Mouse (Mus musculus) neural tube, embryonic 14.5 days (tissue): ENCODE measurements around the gene Slc10a6. TPM values are rescaled to one million over a fixed set of nuclear protein-coding genes. Genes with fewer than 3 reads are reported as not detected.

Experiments
- ATAC-seq: fragments of 200-750 bp; cut with Nextera tagmentation; 2 replicates; pipeline ENCODE4 v1.8.0; 2017; ENCODE audit warnings: low read depth, mild to moderate bottlenecking, moderate TSS enrichment, moderate library complexity
- H3K27ac ChIP-seq: fragments of 300-500 bp; sonication (generic); 2 replicates; pipeline ENCODE4 v1.5.1; 2014; ENCODE audit warnings: low read depth, mild to moderate bottlenecking, control low read depth, low read length, moderate library complexity, mixed read lengths
- H3K27me3 ChIP-seq: fragments of 300-500 bp; sonication (generic); 2 replicates; pipeline ENCODE4 v1.6.1; 2014; ENCODE audit warnings: low read length; ENCODE audit not compliant: control insufficient read depth, insufficient read depth
- H3K36me3 ChIP-seq: fragments of 300-500 bp; sonication (generic); 2 replicates; pipeline ENCODE4 v1.6.1; 2014; ENCODE audit warnings: low read length, mixed read lengths; ENCODE audit not compliant: control insufficient read depth, insufficient read depth
- H3K4me1 ChIP-seq: fragments of 300-500 bp; sonication (generic); 2 replicates; pipeline ENCODE4 v1.6.1; 2014; ENCODE audit warnings: low read length; ENCODE audit not compliant: control insufficient read depth, insufficient read depth
- H3K4me2 ChIP-seq: fragments of 300-500 bp; sonication (generic); 2 replicates; pipeline ENCODE4 v1.6.1; 2014; ENCODE audit warnings: mild to moderate bottlenecking, low read depth, low read length, control low read depth
- H3K4me3 ChIP-seq: fragments of 300-500 bp; sonication (generic); 2 replicates; pipeline ENCODE4 v1.5.1; 2014; ENCODE audit warnings: low read depth, low read length, control low read depth, mixed read lengths
- H3K9ac ChIP-seq: fragments of 300-500 bp; sonication (generic); replicated peaks from 2 replicates; pipeline ENCODE4 v1.6.1; 2014; ENCODE audit warnings: low read depth, mild to moderate bottlenecking, control low read depth, low read length, mixed read lengths
- H3K9me3 ChIP-seq: fragments of 300-500 bp; sonication (generic); 2 replicates; pipeline ENCODE4 v1.6.1; 2016; ENCODE audit warnings: low read length; ENCODE audit not compliant: control insufficient read depth
- WGBS: fragments of 180-500 bp; shearing (Covaris S2); extraction: QIAGEN DNeasy Blood & Tissue Kit; methylation state at CpG from one replicate; pipeline ENCODE4 v1.1.7; 2014; 5-methylcytosine and 5-hydroxymethylcytosine counted together
- polyA plus RNA-seq: library from polyadenylated mRNA; unstranded; fragments of >200 nt; fragmentation: Nextera tagmentation; extraction: Ambion mirVana; gene quantifications from 2 replicates; pipeline ENCODE4 v1.2.1, GENCODE M21; 2014

The Slc10a6 gene
- polyA plus RNA-seq, 1 experiment from 2014 or later, result 0.33 TPM

DNA sequence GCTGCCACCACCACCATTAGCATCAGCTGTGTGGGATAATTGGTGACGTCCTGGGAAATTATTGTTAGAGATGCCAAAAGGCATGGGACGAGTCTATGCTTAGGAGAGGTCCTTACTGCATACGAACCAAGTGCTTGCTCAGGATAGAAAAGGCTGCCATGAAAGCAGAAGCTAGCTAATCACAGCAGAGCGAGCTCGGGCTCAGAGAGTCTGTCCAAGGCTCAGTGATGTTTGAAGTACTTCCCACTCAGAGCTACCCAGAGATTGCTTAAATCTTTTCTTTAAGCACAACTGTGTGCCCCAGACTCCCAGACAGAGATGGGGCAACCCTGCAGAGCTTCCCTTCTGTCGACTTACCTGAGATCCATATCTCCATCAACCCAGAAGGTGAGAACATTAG lies 704 bp downstream of the Slc10a6 start:
- no peak overlapping the region for H3K9ac ChIP-seq
- no peaks in the 10 kb centered on the region for H3K27me3 ChIP-seq
- no peak for ATAC-seq
- no peaks in the 10 kb centered on the region for H3K9me3 ChIP-seq
- no peak overlapping the region for H3K4me2 ChIP-seq
- WGBS, result 92% methylated on average over 6 of the region's 6 CpGs
- H3K36me3 ChIP-seq, result no peaks in the 10 kb centered on the region
- no peak overlapping the region for H3K27ac ChIP-seq
- no peak overlapping the region for H3K4me3 ChIP-seq
- H3K4me1 ChIP-seq, result no peaks in the 10 kb centered on the region

DNA sequence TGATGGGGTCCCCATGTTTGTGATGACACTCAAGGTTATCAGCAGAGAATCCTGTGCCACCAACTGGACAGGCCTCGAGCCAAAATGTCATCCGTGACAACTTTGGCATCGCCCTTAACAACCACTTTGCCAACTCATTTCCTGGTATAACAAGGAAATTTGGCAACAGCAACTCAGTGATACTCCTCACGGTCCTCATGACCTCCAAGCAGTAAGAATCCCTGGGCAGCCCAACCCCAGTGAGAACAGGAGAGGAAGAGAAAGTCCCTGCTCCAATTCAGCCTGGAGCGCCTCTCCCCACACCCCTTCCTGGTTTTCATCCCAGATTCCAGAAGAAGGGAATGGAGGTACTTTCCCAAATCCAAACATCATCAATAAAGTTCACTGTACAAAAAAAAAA lies 4.4 kb downstream of the Slc10a6 start:
- WGBS, result 90% methylated on average over 5 of the region's 5 CpGs
- no peaks in the 10 kb centered on the region for H3K27me3 ChIP-seq
- H3K4me1 ChIP-seq, result no peaks in the 10 kb centered on the region
- H3K4me2 ChIP-seq, result no peak overlapping the region
- no peak for ATAC-seq
- H3K9ac ChIP-seq, result no peak overlapping the region
- no peaks in the 10 kb centered on the region for H3K9me3 ChIP-seq
- H3K4me3 ChIP-seq, result no peak overlapping the region
- H3K36me3 ChIP-seq, result no peaks in the 10 kb centered on the region
- H3K27ac ChIP-seq, result no peak overlapping the region

- Histone ChIP-seq H3K9me3 (no peaks in the 10 kb centered on the region), H3K4me2 (no peak overlapping the region), H3K4me1 (no peaks in the 10 kb centered on the region), H3K27ac (no peak overlapping the region), H3K27me3 (no peaks in the 10 kb centered on the region), H3K36me3 (no peaks in the 10 kb centered on the region), H3K4me3 (no peak overlapping the region), H3K9ac (no peak overlapping the region)
- no peak for ATAC-seq
- WGBS, result 82% methylated on average over 5 of the region's 5 CpGs
Observed at GRCm38 (mm10) chr5:103622321-103622720, 6.9 kb downstream of the Slc10a6 start.

DNA sequence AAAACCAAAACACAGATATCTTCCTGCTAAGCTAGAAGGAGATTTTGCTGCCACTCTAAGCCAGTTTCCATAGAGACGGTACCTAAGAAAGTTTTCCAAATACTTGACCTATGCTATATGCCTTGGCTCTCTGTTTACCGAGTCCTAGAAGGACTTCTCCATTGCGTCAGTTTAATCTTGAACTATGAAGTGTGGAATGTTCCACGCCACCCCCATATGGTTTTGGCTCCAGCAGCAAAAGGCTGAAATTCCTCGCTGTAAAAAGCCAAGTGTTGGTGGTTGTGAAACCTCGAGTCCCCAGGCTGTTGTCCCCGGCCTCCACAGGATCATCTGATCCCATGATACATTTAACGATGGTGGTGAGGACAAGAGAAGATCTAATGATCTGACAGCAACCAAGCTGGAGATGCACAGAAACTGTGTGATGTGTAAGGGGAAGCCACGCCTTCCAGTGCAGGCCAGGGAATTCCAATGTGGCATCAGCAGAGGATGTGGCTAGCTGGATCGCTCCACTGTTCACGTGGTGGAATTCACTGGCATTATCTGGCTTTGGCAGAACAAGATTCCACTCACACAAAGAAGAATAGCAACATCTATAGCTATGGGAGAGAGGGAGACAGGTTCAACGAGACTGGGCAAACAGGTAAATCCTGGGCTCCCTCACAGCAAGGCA lies 8.8 kb downstream of the Slc10a6 start:
- H3K4me1 ChIP-seq, result no peaks in the 10 kb centered on the region

DNA sequence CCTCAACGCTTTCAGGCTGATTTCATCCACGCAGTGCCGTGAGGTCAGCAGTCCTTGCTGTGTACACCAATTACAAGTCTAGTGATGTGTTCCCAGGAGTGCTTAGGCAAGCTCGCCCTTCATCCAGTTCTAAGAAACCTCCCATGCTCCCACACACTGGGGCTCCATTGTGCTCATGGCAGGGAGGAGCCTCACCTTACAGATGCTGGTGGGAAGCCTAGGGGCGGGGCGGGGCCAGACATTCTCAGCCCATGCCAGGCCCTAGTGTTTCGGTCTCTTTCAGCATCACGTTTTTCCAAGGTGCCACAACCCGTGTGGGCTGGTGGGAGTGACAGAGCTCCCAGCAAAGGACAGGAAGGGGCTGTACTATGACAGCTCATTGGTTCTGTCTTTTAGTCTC lies 12.0 kb downstream of the Slc10a6 start:
- WGBS, result 71% methylated on average over 9 of the region's 9 CpGs
- no peak overlapping the region for H3K4me3 ChIP-seq
- no peaks in the 10 kb centered on the region for H3K27me3 ChIP-seq
- no peak overlapping the region for H3K9ac ChIP-seq
- H3K36me3 ChIP-seq, result no peaks in the 10 kb centered on the region
- no peaks in the 10 kb centered on the region for H3K9me3 ChIP-seq
- H3K27ac ChIP-seq, result no peak overlapping the region
- no peak overlapping the region for H3K4me2 ChIP-seq
- no peaks in the 10 kb centered on the region for H3K4me1 ChIP-seq
- no peak for ATAC-seq

More for the DNA sequence above, 8.8 kb downstream of the Slc10a6 start:
- Histone ChIP-seq H3K9ac (no peak overlapping the region), H3K27me3 (no peaks in the 10 kb centered on the region), H3K4me2 (no peak overlapping the region), H3K4me3 (no peak overlapping the region), H3K9me3 (no peaks in the 10 kb centered on the region), H3K36me3 (no peaks in the 10 kb centered on the region), H3K27ac (no peak overlapping the region)
- WGBS, result 86% methylated on average over 12 of the region's 12 CpGs
- ATAC-seq, result no peak

- H3K27me3 ChIP-seq, result no peaks in the 10 kb centered on the region
- no peak overlapping the region for H3K27ac ChIP-seq
- H3K4me3 ChIP-seq, result no peak overlapping the region
- no peaks in the 10 kb centered on the region for H3K4me1 ChIP-seq
- no peak for ATAC-seq
- H3K9me3 ChIP-seq, result no peaks in the 10 kb centered on the region
- no peak overlapping the region for H3K4me2 ChIP-seq
- no peaks in the 10 kb centered on the region for H3K36me3 ChIP-seq
- H3K9ac ChIP-seq, result no peak overlapping the region
- 96% methylated on average over 7 of the region's 7 CpGs for WGBS
Observed at GRCm38 (mm10) chr5:103614356-103614755, 14.8 kb downstream of the Slc10a6 start.

DNA sequence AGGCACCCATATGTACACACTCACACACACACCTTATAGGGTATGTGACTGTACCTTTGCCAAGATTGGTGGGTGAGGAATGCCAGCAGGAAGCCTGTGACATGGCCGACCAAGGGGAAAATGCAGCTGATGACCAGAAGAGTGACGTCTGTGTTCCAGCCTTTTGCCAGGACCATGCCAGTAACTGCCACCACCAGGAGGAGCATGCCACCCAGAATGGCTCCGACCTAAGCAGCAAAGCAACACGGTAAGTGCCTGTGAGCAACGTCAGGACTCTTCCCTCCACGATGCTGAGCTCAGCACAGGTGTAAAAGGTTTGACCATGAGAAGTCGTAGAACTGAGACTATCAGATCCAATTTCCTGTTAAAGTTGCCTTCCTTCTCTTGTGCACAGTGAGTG lies 16.9 kb downstream of the Slc10a6 start:
- Histone ChIP-seq H3K36me3 (no peaks in the 10 kb centered on the region), H3K4me2 (no peak overlapping the region), H3K4me1 (no peaks in the 10 kb centered on the region), H3K9ac (no peak overlapping the region), H3K9me3 (no peaks in the 10 kb centered on the region), H3K27ac (no peak overlapping the region), H3K27me3 (no peaks in the 10 kb centered on the region), H3K4me3 (no peak overlapping the region)
- no peak for ATAC-seq
- 89% methylated on average over 7 of the region's 7 CpGs for WGBS

DNA sequence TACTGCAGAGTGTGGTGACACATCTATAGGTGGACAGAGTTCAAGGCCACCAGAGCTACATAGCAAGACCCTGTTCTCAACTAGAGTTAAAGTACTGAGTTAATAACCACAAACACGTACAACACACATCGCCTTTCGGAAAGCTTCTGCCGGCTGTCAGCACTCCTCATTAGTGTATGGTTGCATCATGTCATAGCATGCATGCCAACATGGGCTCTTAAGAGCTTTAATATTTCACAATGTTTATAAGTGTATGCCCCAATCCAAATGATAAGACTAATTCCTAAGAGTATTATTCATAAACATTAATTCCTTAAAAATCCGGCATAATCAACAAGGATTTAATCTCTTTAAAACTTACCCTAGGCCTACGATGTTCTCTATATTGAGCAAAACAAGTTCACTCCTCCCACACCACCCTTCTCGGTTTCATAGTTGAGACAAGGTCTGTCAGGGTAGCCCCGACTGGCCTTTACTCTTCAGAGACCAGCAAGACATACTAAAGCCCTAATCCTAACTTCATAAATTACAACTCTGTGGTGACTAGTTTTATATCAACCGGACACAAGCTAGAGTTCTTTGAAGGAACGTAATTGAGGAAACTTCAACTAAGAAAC lies 18.2 kb downstream of the Slc10a6 start:
- Histone ChIP-seq H3K9ac (no peak overlapping the region), H3K27me3 (no peaks in the 10 kb centered on the region), H3K36me3 (no peaks in the 10 kb centered on the region), H3K4me3 (no peak overlapping the region), H3K27ac (no peak overlapping the region), H3K4me1 (no peaks in the 10 kb centered on the region), H3K4me2 (no peak overlapping the region), H3K9me3 (no peaks in the 10 kb centered on the region)
- WGBS, result 94% methylated on average over 10 of the region's 10 CpGs
- no peak for ATAC-seq

DNA sequence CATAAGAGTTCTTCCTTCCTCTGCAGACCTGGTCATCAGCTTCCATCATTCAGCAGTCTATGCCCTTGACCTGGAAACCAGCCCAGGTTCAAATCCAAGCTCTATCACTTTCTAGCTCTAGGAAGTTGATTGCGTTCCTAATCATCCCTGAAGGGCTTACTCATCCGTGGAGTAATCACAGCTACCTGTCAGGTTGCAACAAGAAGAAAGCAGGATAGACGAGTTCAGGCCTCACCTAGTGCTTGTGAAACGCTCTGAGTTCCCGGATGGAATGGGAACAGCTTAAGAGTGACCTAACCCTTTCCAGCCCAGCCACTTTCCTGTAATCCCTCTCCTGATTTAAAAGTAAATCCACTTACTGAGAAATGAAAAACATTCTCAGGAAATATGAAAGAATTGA lies 19.1 kb downstream of the Slc10a6 start:
- Histone ChIP-seq H3K4me2 (no peak overlapping the region), H3K4me3 (no peak overlapping the region), H3K4me1 (no peaks in the 10 kb centered on the region), H3K36me3 (no peaks in the 10 kb centered on the region), H3K9ac (no peak overlapping the region), H3K9me3 (no peaks in the 10 kb centered on the region), H3K27me3 (no peaks in the 10 kb centered on the region), H3K27ac (no peak overlapping the region)
- no peak for ATAC-seq
- 81% methylated on average over 5 of the region's 5 CpGs for WGBS
